Mouse (Mus musculus): ENCODE measurements around the gene Shmt1. TPM values are rescaled to one million over a fixed set of nuclear protein-coding genes. Genes with fewer than 3 reads are reported as not detected.
"Not testable (repeated sequence)": the region's sequence is repeated elsewhere in the genome, so short reads cannot be mapped to it uniquely, and the experiment has no call there.

Gene Shmt1
- total RNA-seq (2014; rRNA removed) (162 and 214 TPM in 2 replicates), polyA plus RNA-seq (2012; rRNA removed) (239 and 306 TPM in 2 replicates)

- not testable (repeated sequence) for H3K36me3 ChIP-seq (ENCODE audit: control insufficient read depth, insufficient read depth, low read length); DNase-seq (ENCODE audit: extremely low read depth, low read depth, low spot score); H3K27me3 ChIP-seq (ENCODE audit: control insufficient read depth, insufficient read depth, low read length)
- H3K9ac ChIP-seq (ENCODE audit: low read depth, low read length): peak within 1 kb of the TSS; percentile 85
- H3K27ac ChIP-seq (replicated peaks; ENCODE audit: insufficient read depth, low read depth, low read length): peak within 1 kb of the TSS; percentile 94
- peaks cover 17% of the 10 kb centered on the region for H3K4me1 ChIP-seq (ENCODE audit: control insufficient read depth, insufficient read depth, low read length)
- H3K4me3 ChIP-seq (ENCODE audit: insufficient read depth, low read depth, low read length): peak within 1 kb of the TSS; percentile 70
- H3K79me2 ChIP-seq (ENCODE audit: control insufficient read depth, insufficient read depth, low read length): peaks cover 21% of the 10 kb centered on the region; the same call in 1 of the 2 replicates
- 19% methylated on average over 6 of the region's 6 CpGs for WGBS
Observed at GRCm38 (mm10) chr11:60811618-60812017, at the start of gene Shmt1. Shmt1 (minus strand) TSS chr11:60811718.

GRCm38 (mm10) chr11:60856587-60856986 lies 45.1 kb upstream of the Shmt1 start:
- Histone ChIP-seq H3K36me3 (ENCODE audit: control insufficient read depth, insufficient read depth, low read length) (peaks cover 5% of the 10 kb centered on the region; the same call in 1 of the 2 replicates), H3K4me3 (ENCODE audit: insufficient read depth, low read depth, low read length) (no peak overlapping the region), H3K4me1 (ENCODE audit: control insufficient read depth, insufficient read depth, low read length) (no peaks in the 10 kb centered on the region), H3K79me2 (ENCODE audit: control insufficient read depth, insufficient read depth, low read length) (no peaks in the 10 kb centered on the region), H3K27me3 (ENCODE audit: control insufficient read depth, insufficient read depth, low read length) (no peaks in the 10 kb centered on the region), H3K27ac (replicated peaks; ENCODE audit: insufficient read depth, low read depth, low read length) (no peak overlapping the region), H3K9ac (ENCODE audit: low read depth, low read length) (no peak overlapping the region)
- no peak for DNase-seq (ENCODE audit: extremely low read depth, low read depth, low spot score)
- TF ChIP-seq CTCF (IDR thresholded peaks at IDR 0.05; ENCODE audit: low read depth, low read length) (no peak), POLR2A (IDR thresholded peaks at IDR 0.05; ENCODE audit: extremely low read depth, insufficient read depth, low read length) (no peak)
- WGBS: 80% methylated on average over 3 of the region's 3 CpGs

- peak; percentile 84 for DNase-seq (ENCODE audit: extremely low read depth, low read depth, low spot score)
Observed at GRCm38 (mm10) chr11:60845415-60845814, 33.9 kb upstream of the Shmt1 start.

GRCm38 (mm10) chr11:60843412-60843811 lies 31.9 kb upstream of the Shmt1 start:
- Histone ChIP-seq H3K4me3 (ENCODE audit: insufficient read depth, low read depth, low read length) (no peak overlapping the region), H3K9ac (ENCODE audit: low read depth, low read length) (no peak overlapping the region), H3K4me1 (ENCODE audit: control insufficient read depth, insufficient read depth, low read length) (peaks cover 9% of the 10 kb centered on the region), H3K36me3 (ENCODE audit: control insufficient read depth, insufficient read depth, low read length) (no peaks in the 10 kb centered on the region), H3K27me3 (ENCODE audit: control insufficient read depth, insufficient read depth, low read length) (no peaks in the 10 kb centered on the region), H3K79me2 (ENCODE audit: control insufficient read depth, insufficient read depth, low read length) (no peaks in the 10 kb centered on the region; the same call in 1 of the 2 replicates), H3K27ac (replicated peaks; ENCODE audit: insufficient read depth, low read depth, low read length) (no peak overlapping the region)
- TF ChIP-seq CTCF (IDR thresholded peaks at IDR 0.05; ENCODE audit: low read depth, low read length) (no peak), POLR2A (IDR thresholded peaks at IDR 0.05; ENCODE audit: extremely low read depth, insufficient read depth, low read length) (no peak)
- DNase-seq (ENCODE audit: extremely low read depth, low read depth, low spot score): no peak
- 91% methylated on average over 5 of the region's 5 CpGs for WGBS

More at GRCm38 (mm10) chr11:60845415-60845814, 33.9 kb upstream of the Shmt1 start:
- WGBS: 37% methylated on average over 5 of the region's 5 CpGs
- 0 out of 2 replicates have a peak overlapping the region, but pooled peaks have one; percentile 8 for H3K9ac ChIP-seq (ENCODE audit: low read depth, low read length)
- peaks cover 7% of the 10 kb centered on the region; the same call in 1 of the 2 replicates for H3K4me1 ChIP-seq (ENCODE audit: control insufficient read depth, insufficient read depth, low read length)
- H3K4me3 ChIP-seq (ENCODE audit: insufficient read depth, low read depth, low read length): no peak overlapping the region
- no peaks in the 10 kb centered on the region for H3K27me3 ChIP-seq (ENCODE audit: control insufficient read depth, insufficient read depth, low read length)
- TF ChIP-seq CTCF (IDR thresholded peaks at IDR 0.05; ENCODE audit: low read depth, low read length) (no peak), POLR2A (IDR thresholded peaks at IDR 0.05; ENCODE audit: extremely low read depth, insufficient read depth, low read length) (no peak)
- H3K79me2 ChIP-seq (ENCODE audit: control insufficient read depth, insufficient read depth, low read length): no peaks in the 10 kb centered on the region; the same call in 1 of the 2 replicates
- H3K36me3 ChIP-seq (ENCODE audit: control insufficient read depth, insufficient read depth, low read length): no peaks in the 10 kb centered on the region
- H3K27ac ChIP-seq (replicated peaks; ENCODE audit: insufficient read depth, low read depth, low read length): peak overlapping the region; percentile 61

GRCm38 (mm10) chr11:60841467-60842200 lies 30.1 kb upstream of the Shmt1 start:
- Histone ChIP-seq H3K27ac (replicated peaks; ENCODE audit: insufficient read depth, low read depth, low read length) (no peak overlapping the region), H3K9ac (ENCODE audit: low read depth, low read length) (no peak overlapping the region), H3K79me2 (ENCODE audit: control insufficient read depth, insufficient read depth, low read length) (no peaks in the 10 kb centered on the region; the same call in 1 of the 2 replicates), H3K4me3 (ENCODE audit: insufficient read depth, low read depth, low read length) (no peak overlapping the region), H3K36me3 (ENCODE audit: control insufficient read depth, insufficient read depth, low read length) (no peaks in the 10 kb centered on the region), H3K27me3 (ENCODE audit: control insufficient read depth, insufficient read depth, low read length) (no peaks in the 10 kb centered on the region), H3K4me1 (ENCODE audit: control insufficient read depth, insufficient read depth, low read length) (peaks cover 9% of the 10 kb centered on the region)
- no peak for TF ChIP-seq CTCF (IDR thresholded peaks at IDR 0.05; ENCODE audit: low read depth, low read length)
- no peak for TF ChIP-seq POLR2A (IDR thresholded peaks at IDR 0.05; ENCODE audit: extremely low read depth, insufficient read depth, low read length)
- WGBS: 88% methylated on average over 12 of the region's 12 CpGs
- DNase-seq (ENCODE audit: extremely low read depth, low read depth, low spot score): no peak
